Mouse (Mus musculus) liver, embryonic 18 days (tissue): Measurements from ENCODE around the gene Gen1. TPM values are rescaled to one million over a fixed set of nuclear protein-coding genes. Genes with fewer than 3 reads are reported as not detected.

ENCODE experiments used
- polyA plus RNA-seq: library from polyadenylated mRNA; depleted of rRNA; stranded (reverse); fragments of >200 nt; gene quantifications from 2 replicates; pipeline ENCODE4 v1.2.3, GENCODE M21; 2012; rRNA removed

The Gen1 gene
- 2.1 and 2.2 TPM in 2 replicates for polyA plus RNA-seq

GRCm38 (mm10) chr12:11265382-11266281, at the start of gene Gen1, which contains the start of gene Smc6:
TSS of gene Gen1 (minus strand) at chr12:11265801.
TSS of gene Smc6 (plus strand) at chr12:11265886.

DNA sequence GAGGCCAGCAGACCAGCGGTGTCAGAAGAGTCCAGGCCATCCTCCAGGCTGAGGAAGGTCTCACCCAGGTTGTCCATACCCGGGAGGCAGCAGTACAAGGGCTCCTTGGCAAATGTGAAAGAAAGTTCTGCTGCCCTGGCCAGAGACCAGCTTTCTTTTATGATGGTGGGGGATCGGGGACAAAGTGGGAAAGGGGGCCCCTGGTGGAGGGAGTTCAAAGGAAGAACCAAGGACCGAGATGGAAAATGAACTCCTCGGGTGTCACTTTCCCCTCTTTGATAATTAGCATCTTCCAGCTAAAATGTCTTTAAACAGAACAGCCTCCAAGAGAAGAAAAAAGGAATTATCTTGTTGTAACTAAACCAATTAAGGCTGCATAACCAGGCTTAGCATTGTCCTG, 56.7 kb downstream of the Gen1 start, which contains the start of gene Msgn1:
Msgn1 (minus strand) TSS at position 101 of the 400 bp plus-strand sequence.

Other genes with a start within 250 kb of the Gen1 start
- 0.08 and 0.12 TPM in 2 replicates for gene Kcns3, start 114.7 kb downstream of the Gen1 start, polyA plus RNA-seq
- not detected in 2 replicates for gene Msgn1, start 56.8 kb downstream of the Gen1 start, polyA plus RNA-seq
- gene Smc6, start 85 bp upstream of the Gen1 start, polyA plus RNA-seq, result 12.6 and 14.6 TPM in 2 replicates
- 0.02 TPM in 2 replicates for gene Vsnl1, start 170.8 kb upstream of the Gen1 start, polyA plus RNA-seq
- not detected in 2 replicates for gene Rad51ap2, start 190.3 kb upstream of the Gen1 start, polyA plus RNA-seq